Mouse (Mus musculus) heart, postnatal 0 days (tissue): Measurements from ENCODE around the gene Pde1c.

Source experiments
- CTCF ChIP-seq: IDR thresholded peaks from 2 replicates; pipeline ENCODE4 v1.5.1; 2016; ENCODE audit warnings: antibody characterized with exemption, control low read depth, low read depth
- EP300 ChIP-seq: IDR thresholded peaks from 2 replicates; pipeline ENCODE4 v1.6.1; 2016; ENCODE audit warnings: antibody characterized with exemption, low read depth

DNA sequence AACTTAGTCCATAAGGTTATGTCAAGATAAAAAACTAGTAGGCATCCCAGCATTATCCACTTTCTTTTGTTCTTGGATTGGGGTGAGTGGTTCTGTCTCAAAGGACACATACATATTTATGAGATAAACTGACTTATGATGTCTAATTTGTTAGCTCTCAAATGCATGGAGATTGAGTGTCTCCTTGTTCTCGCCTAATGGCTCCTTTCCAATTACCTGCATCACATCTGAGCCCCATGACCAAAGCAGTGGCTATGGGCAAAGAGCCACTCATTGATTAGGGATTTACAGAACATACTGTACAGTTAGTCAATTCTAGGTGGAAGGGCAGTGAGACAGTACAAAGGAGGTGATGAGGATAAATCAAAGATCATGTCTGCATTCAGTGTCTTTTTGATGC is 524.2 kb downstream of the Pde1c start:
- TF ChIP-seq CTCF (no peak), EP300 (no peak)
